Mouse (Mus musculus) heart, postnatal 0 days (tissue): ENCODE results near the gene Ppp1r9a. TPM values are rescaled to one million over a fixed set of nuclear protein-coding genes. Genes with fewer than 3 reads are reported as not detected.
A peak's percentile ranks its signal among the peaks of the same experiment; 100 is the strongest.

Experiments
- ATAC-seq: fragments of 200-750 bp; cut with Nextera tagmentation; 2 replicates; pipeline ENCODE4 v1.8.0; 2017; ENCODE audit warnings: low read depth, moderate number of reproducible peaks, moderate library complexity; ENCODE audit not compliant: insufficient read depth
- DNase-seq: peaks from one replicate; pipeline ENCODE4 v3.0.0-alpha.2; 2016; ENCODE audit warnings: low spot score
- H3K27ac ChIP-seq: fragments of 300-500 bp; sonication (generic); 2 replicates; pipeline ENCODE4 v1.5.1; 2014; ENCODE audit warnings: low read depth, mild to moderate bottlenecking
- H3K27me3 ChIP-seq: fragments of 300-500 bp; sonication (generic); 2 replicates; pipeline ENCODE4 v1.6.1; 2014; ENCODE audit warnings: low read length, mixed read lengths; ENCODE audit not compliant: control insufficient read depth, insufficient read depth
- H3K36me3 ChIP-seq: fragments of 300-500 bp; sonication (generic); replicated peaks from 2 replicates; pipeline ENCODE4 v1.6.1; 2014; ENCODE audit warnings: low read length, mixed read lengths; ENCODE audit not compliant: control insufficient read depth, insufficient read depth
- H3K4me1 ChIP-seq: fragments of 300-500 bp; sonication (generic); 2 replicates; pipeline ENCODE4 v1.6.1; 2014; ENCODE audit warnings: antibody characterized with exemption; ENCODE audit not compliant: control insufficient read depth, insufficient read depth
- H3K4me2 ChIP-seq: fragments of 300-500 bp; sonication (generic); 2 replicates; pipeline ENCODE4 v1.6.1; 2014; ENCODE audit warnings: low read depth, mild to moderate bottlenecking, low read length, moderate library complexity
- H3K4me3 ChIP-seq: fragments of 300-500 bp; sonication (generic); 2 replicates; pipeline ENCODE4 v1.5.1; 2014; ENCODE audit warnings: low read depth, low read length
- H3K9ac ChIP-seq: fragments of 300-500 bp; sonication (generic); replicated peaks from 2 replicates; pipeline ENCODE4 v1.6.1; 2014; ENCODE audit warnings: low read depth, low read length, mixed read lengths
- H3K9me3 ChIP-seq: fragments of 300-500 bp; sonication (generic); replicated peaks from 2 replicates; pipeline ENCODE4 v1.6.1; 2016; ENCODE audit warnings: low read length; ENCODE audit not compliant: control insufficient read depth
- CTCF ChIP-seq: IDR thresholded peaks from 2 replicates; pipeline ENCODE4 v1.5.1; 2016; ENCODE audit warnings: antibody characterized with exemption, control low read depth, low read depth
- EP300 ChIP-seq: IDR thresholded peaks from 2 replicates; pipeline ENCODE4 v1.6.1; 2016; ENCODE audit warnings: antibody characterized with exemption, low read depth
- WGBS: fragments of 180-500 bp; shearing (Covaris S2); extraction: QIAGEN DNeasy Blood & Tissue Kit; methylation state at CpG from one replicate; pipeline ENCODE4 v1.1.7; 2014; 5-methylcytosine and 5-hydroxymethylcytosine counted together
- polyA plus RNA-seq: library from polyadenylated mRNA; unstranded; fragments of >200 nt; fragmentation: Nextera tagmentation; extraction: Ambion mirVana; gene quantifications from 2 replicates; pipeline ENCODE4 v1.2.1, GENCODE M21; 2015
- total RNA-seq: library from RNA; depleted of rRNA; stranded (reverse); fragments of >200 nt; gene quantifications from 2 replicates; pipeline ENCODE4 v1.2.3, GENCODE M21; 2014; ENCODE audit warnings: low replicate concordance

The Ppp1r9a gene
- total and polyA plus RNA-seq, 2 experiments from 2014 or later: 8.3 to 11.6 TPM

- no peak overlapping the region for H3K9ac ChIP-seq
- 0 out of 2 replicates have a peak, but pooled peaks cover 7% of the 10 kb centered on the region for H3K4me1 ChIP-seq
- WGBS: 76% methylated on average over 4 of the region's 4 CpGs
- no peaks in the 10 kb centered on the region for H3K9me3 ChIP-seq
- no peaks in the 10 kb centered on the region for H3K27me3 ChIP-seq
- no peaks in the 10 kb centered on the region for H3K36me3 ChIP-seq
- peak overlapping the region; percentile 64; the same call in 1 of the 2 replicates for H3K27ac ChIP-seq
- no peak overlapping the region for H3K4me3 ChIP-seq
- DNase-seq (no peak), ATAC-seq (no peak)
- no peak overlapping the region for H3K4me2 ChIP-seq
- TF ChIP-seq EP300 (no peak), CTCF (no peak)
Observed at GRCm38 (mm10) chr6:5092795-5093194, 190.1 kb downstream of the Ppp1r9a start.

GRCm38 (mm10) chr6:5093516-5093915, 190.8 kb downstream of the Ppp1r9a start:
- ATAC-seq (peak; percentile 77), DNase-seq (peak; percentile 65)
- Histone ChIP-seq H3K9ac (no peak overlapping the region), H3K36me3 (no peaks in the 10 kb centered on the region), H3K4me1 (0 out of 2 replicates have a peak, but pooled peaks cover 7% of the 10 kb centered on the region), H3K9me3 (no peaks in the 10 kb centered on the region), H3K4me3 (no peak overlapping the region), H3K4me2 (no peak overlapping the region), H3K27ac (peak overlapping the region; percentile 64), H3K27me3 (no peaks in the 10 kb centered on the region)
- TF ChIP-seq CTCF: no peak
- 16% methylated on average over 4 of the region's 4 CpGs for WGBS

GRCm38 (mm10) chr6:5095365-5095973, 192.8 kb downstream of the Ppp1r9a start:
- no peak for ATAC-seq
- H3K9ac ChIP-seq: no peak overlapping the region
- no peak for DNase-seq
- no peak overlapping the region for H3K4me2 ChIP-seq
- H3K27ac ChIP-seq: no peak overlapping the region
- H3K4me1 ChIP-seq: 0 out of 2 replicates have a peak, but pooled peaks cover 7% of the 10 kb centered on the region
- 85% methylated on average over 9 of the region's 9 CpGs for WGBS
- TF ChIP-seq EP300 (no peak), CTCF (no peak)
- H3K36me3 ChIP-seq: 0 out of 2 replicates have a peak, but pooled peaks cover 3% of the 10 kb centered on the region
- no peak overlapping the region for H3K4me3 ChIP-seq
- no peaks in the 10 kb centered on the region for H3K9me3 ChIP-seq
- no peaks in the 10 kb centered on the region for H3K27me3 ChIP-seq

GRCm38 (mm10) chr6:5097309-5097708, 194.6 kb downstream of the Ppp1r9a start:
- Histone ChIP-seq H3K4me3 (no peak overlapping the region), H3K9ac (no peak overlapping the region), H3K36me3 (0 out of 2 replicates have a peak, but pooled peaks cover 3% of the 10 kb centered on the region), H3K9me3 (no peaks in the 10 kb centered on the region), H3K4me2 (no peak overlapping the region), H3K4me1 (0 out of 2 replicates have a peak, but pooled peaks cover 7% of the 10 kb centered on the region), H3K27me3 (no peaks in the 10 kb centered on the region), H3K27ac (no peak overlapping the region)
- 80% methylated on average over 3 of the region's 3 CpGs for WGBS
- ATAC-seq (no peak), DNase-seq (no peak)
- TF ChIP-seq CTCF (no peak), EP300 (no peak)

- WGBS: 65% methylated on average over 5 of the region's 5 CpGs
- no peak overlapping the region for H3K4me3 ChIP-seq
- H3K4me1 ChIP-seq: no peaks in the 10 kb centered on the region
- H3K9ac ChIP-seq: no peak overlapping the region
- no peak overlapping the region for H3K27ac ChIP-seq
- DNase-seq (no peak), ATAC-seq (no peak)
- 0 out of 2 replicates have a peak, but pooled peaks cover 3% of the 10 kb centered on the region for H3K36me3 ChIP-seq
- H3K27me3 ChIP-seq: no peaks in the 10 kb centered on the region
- no peak overlapping the region for H3K4me2 ChIP-seq
- no peaks in the 10 kb centered on the region for H3K9me3 ChIP-seq
- TF ChIP-seq EP300: no peak
- TF ChIP-seq CTCF: no peak
Observed at GRCm38 (mm10) chr6:5099282-5099681, 196.6 kb downstream of the Ppp1r9a start.

- Histone ChIP-seq H3K27me3 (no peaks in the 10 kb centered on the region), H3K4me3 (no peak overlapping the region), H3K36me3 (0 out of 2 replicates have a peak, but pooled peaks cover 3% of the 10 kb centered on the region), H3K27ac (no peak overlapping the region), H3K4me2 (no peak overlapping the region), H3K9me3 (no peaks in the 10 kb centered on the region), H3K4me1 (no peaks in the 10 kb centered on the region), H3K9ac (no peak overlapping the region)
- ATAC-seq (no peak), DNase-seq (no peak)
- 85% methylated on average over 8 of the region's 8 CpGs for WGBS
- TF ChIP-seq EP300 (no peak), CTCF (no peak)
Observed at GRCm38 (mm10) chr6:5099842-5100241, 197.1 kb downstream of the Ppp1r9a start.
